ENCODE assay signal across 9 mouse cellular contexts in genomic region chr8:9934891-9935565, GRCm38 (mm10). TPM values are rescaled to one million over a fixed set of nuclear protein-coding genes. Genes with fewer than 3 reads are reported as not detected.
DNase-seq lines count a peak whose midpoint lies in the region; ATAC-seq and TF ChIP-seq lines count a peak whose summit lies in the region.
"Had no signal": no experiment of that assay in that cellular context is flagged by ENCODE, and none has a peak within 500 bp of the region (broad histone marks: within the 10 kb centered on the region; RNA-seq: fewer than 3 reads in every experiment).

No protein-coding gene starts in this region.

- peak; percentile 76 for DNase-seq in ES-CJ7 (ENCODE audit: low read depth, low spot score)
- DNase-seq in adrenal gland, postnatal 10 days = peak; percentile 51
- peak; percentile 67 for DNase-seq in embryonic facial prominence, embryonic 11.5 days (ENCODE audit: low spot score)
- peak; percentile 38 to 41 for DNase-seq in left cerebral cortex, adult 2 months (ENCODE audit: extremely low spot score in 1 of 2, low spot score in 2 of 2)
- DNase-seq in right cerebral cortex, postnatal 4 days = peak; percentile 20

- H3K9ac ChIP-seq in embryonic facial prominence, embryonic 11.5 days (replicated peaks; ENCODE audit: low read length) = no peak overlapping the region
- H3K9ac ChIP-seq in hindbrain, embryonic 16.5 days (ENCODE audit: low read depth, low read length) = no peak overlapping the region
- H3K9ac ChIP-seq: heart, embryonic 13.5 days had no signal

- no peak for ATAC-seq in embryonic facial prominence, embryonic 11.5 days (replicated peaks; ENCODE audit: insufficient number of reproducible peaks, low FRiP score, low TSS enrichment, low read depth)
- peak; percentile 54 for ATAC-seq in hindbrain, embryonic 16.5 days
- peak; percentile 78 for ATAC-seq in megakaryocyte, adult 5-6 weeks (ENCODE audit: poor library complexity, severe bottlenecking)
- no peak for ATAC-seq in erythroblast, adult 5-6 weeks (replicated peaks; ENCODE audit: low FRiP score, poor library complexity, severe bottlenecking)

- H3K27ac ChIP-seq in embryonic facial prominence, embryonic 11.5 days (replicated peaks; ENCODE audit: low read depth, low read length) = no peak overlapping the region
- no peak overlapping the region for H3K27ac ChIP-seq in hindbrain, embryonic 16.5 days (ENCODE audit: low read depth, low read length)
- no peak overlapping the region for H3K27ac ChIP-seq in left cerebral cortex, adult 2 months
- H3K27ac ChIP-seq: heart, embryonic 13.5 days had no signal

- no peaks in the 10 kb centered on the region for H3K36me3 ChIP-seq in embryonic facial prominence, embryonic 11.5 days (replicated peaks; ENCODE audit: control insufficient read depth, insufficient read depth, low read depth, low read length)
- H3K36me3 ChIP-seq in hindbrain, embryonic 16.5 days (ENCODE audit: control insufficient read depth, insufficient read depth, low read length) = no peaks in the 10 kb centered on the region
- H3K36me3 ChIP-seq: heart, embryonic 13.5 days had no signal

- intact Hi-C loops in left cerebral cortex, adult 2 months (cut with DNase I) = loop anchor here (2.0 to 10.0 kb wide), 3 partner anchors 230 to 702 kb away; no protein-coding TSS in a partner anchor

- H3K4me3 ChIP-seq in embryonic facial prominence, embryonic 11.5 days (ENCODE audit: low read depth, low read length) = no peak overlapping the region
- no peak overlapping the region for H3K4me3 ChIP-seq in hindbrain, embryonic 16.5 days (ENCODE audit: low read length)
- H3K4me3 ChIP-seq in left cerebral cortex, adult 2 months = no peak overlapping the region
- H3K4me3 ChIP-seq: heart, embryonic 13.5 days had no signal

- peak; percentile 94 for TF ChIP-seq CTCF in left cerebral cortex, adult 2 months (IDR thresholded peaks at IDR 0.05)

- no peaks in the 10 kb centered on the region for H3K4me1 ChIP-seq in embryonic facial prominence, embryonic 11.5 days (ENCODE audit: control insufficient read depth, insufficient read depth, low read length)
- H3K4me1 ChIP-seq in hindbrain, embryonic 16.5 days (ENCODE audit: control insufficient read depth, insufficient read depth, low read depth, low read length) = no peaks in the 10 kb centered on the region
- H3K4me1 ChIP-seq: heart, embryonic 13.5 days had no signal

- WGBS in embryonic facial prominence, embryonic 11.5 days = 37% methylated on average over 10 of the region's 10 CpGs
- 42% methylated on average over 10 of the region's 10 CpGs for WGBS in hindbrain, embryonic 16.5 days

- no peak overlapping the region for H3K4me2 ChIP-seq in embryonic facial prominence, embryonic 11.5 days (ENCODE audit: low read depth, low read length)
- no peak overlapping the region for H3K4me2 ChIP-seq in hindbrain, embryonic 16.5 days (ENCODE audit: low read length)
- H3K4me2 ChIP-seq: heart, embryonic 13.5 days had no signal

- H3K9me3 ChIP-seq in embryonic facial prominence, embryonic 11.5 days (replicated peaks; ENCODE audit: control insufficient read depth, low read length) = no peaks in the 10 kb centered on the region
- H3K9me3 ChIP-seq in hindbrain, embryonic 16.5 days (ENCODE audit: control insufficient read depth, low read length) = no peaks in the 10 kb centered on the region
- H3K9me3 ChIP-seq: heart, embryonic 13.5 days had no signal

- H3K27me3 ChIP-seq in embryonic facial prominence, embryonic 11.5 days (ENCODE audit: control insufficient read depth, insufficient read depth, low read length) = no peaks in the 10 kb centered on the region
- no peaks in the 10 kb centered on the region for H3K27me3 ChIP-seq in hindbrain, embryonic 16.5 days (replicated peaks; ENCODE audit: control insufficient read depth, insufficient read depth, low read length)
- H3K27me3 ChIP-seq: heart, embryonic 13.5 days had no signal

RNA-seq across cellular contexts. Expression of gene Lig4, which starts 42.5 kb away (rescaled TPM):
- total RNA-seq in adrenal gland, postnatal 10 days (2021) = 1 to 10 TPM; 4.9 to 5.0 TPM
- 9.2 and 9.9 TPM in 2 replicates for polyA plus RNA-seq in embryonic facial prominence, embryonic 11.5 days (2014; fragmentation: Nextera tagmentation; extraction: Ambion mirVana)
- polyA plus RNA-seq in hindbrain, embryonic 16.5 days (2015; fragmentation: Nextera tagmentation; extraction: Ambion mirVana) = 10.3 and 12.0 TPM in 2 replicates
- 10 to 100 TPM; 10.4 to 10.8 TPM for total RNA-seq in left cerebral cortex, adult 2 months (2021)
- total RNA-seq in megakaryocyte, adult 5-6 weeks (2015) = 1.7 and 2.2 TPM in 2 replicates
- total RNA-seq in megakaryocyte, adult 5-6 weeks (2017) = 1.0 and 1.1 TPM in 2 replicates
- total RNA-seq in erythroblast, adult 5-6 weeks (2015; ENCODE audit: low replicate concordance) = 0.42 and 0.58 TPM in 2 replicates
- total RNA-seq in erythroblast, adult 5-6 weeks (2017; ENCODE audit: low replicate concordance) = 0.94 and 1.8 TPM in 2 replicates

RNA-seq across cellular contexts. Expression of gene Abhd13, which starts 42.5 kb away (rescaled TPM):
- total RNA-seq in adrenal gland, postnatal 10 days (2021) = 10 to 100 TPM; 17.9 to 18.1 TPM
- polyA plus RNA-seq in embryonic facial prominence, embryonic 11.5 days (2014; fragmentation: Nextera tagmentation; extraction: Ambion mirVana) = 22.0 and 25.6 TPM in 2 replicates
- polyA plus RNA-seq in hindbrain, embryonic 16.5 days (2015; fragmentation: Nextera tagmentation; extraction: Ambion mirVana) = 12.6 and 13.7 TPM in 2 replicates
- 10 to 100 TPM; 27.6 to 29.6 TPM for total RNA-seq in left cerebral cortex, adult 2 months (2021)
- total RNA-seq in megakaryocyte, adult 5-6 weeks (2015) = 15.2 and 15.8 TPM in 2 replicates
- 18.0 and 20.5 TPM in 2 replicates for total RNA-seq in megakaryocyte, adult 5-6 weeks (2017)
- total RNA-seq in erythroblast, adult 5-6 weeks (2015; ENCODE audit: low replicate concordance) = 2.5 and 6.5 TPM in 2 replicates
- 7.2 and 7.5 TPM in 2 replicates for total RNA-seq in erythroblast, adult 5-6 weeks (2017; ENCODE audit: low replicate concordance)

Comparison
In these comparisons a context has a peak if more than half of its experiments do, and no peak if none do; other contexts are left out.
1. DNase-seq: peak in every context shown above with its lines; median percentile 76 in ES-CJ7; 67 in embryonic facial prominence, embryonic 11.5 days; 51 in adrenal gland, postnatal 10 days; 40 in left cerebral cortex, adult 2 months; 20 in right cerebral cortex, postnatal 4 days.
2. ATAC-seq: peak in hindbrain, embryonic 16.5 days (single experiment) and megakaryocyte, adult 5-6 weeks (single experiment); none in embryonic facial prominence, embryonic 11.5 days (single experiment) and erythroblast, adult 5-6 weeks (single experiment).